Comparison of ENCODE assay signal across 8 mouse cellular contexts in genomic region chr8:95886647-95887577, GRCm38 (mm10). TPM values are rescaled to one million over a fixed set of nuclear protein-coding genes. Genes with fewer than 3 reads are reported as not detected.
DNase-seq lines count a peak whose midpoint lies in the region; ATAC-seq and TF ChIP-seq lines count a peak whose summit lies in the region.

No protein-coding gene starts in this region.

- H3K4me1 ChIP-seq in erythroblast, embryonic 14.5 days (ENCODE audit: control insufficient read depth): peaks cover 33% of the 10 kb centered on the region
- no peaks in the 10 kb centered on the region; the same call in 1 of the 2 replicates for H3K4me1 ChIP-seq in cerebellum, adult 2 months (ENCODE audit: control insufficient read depth, insufficient read depth, low read length)
- H3K4me1 ChIP-seq in hindbrain, embryonic 15.5 days (replicated peaks): peaks cover 27% of the 10 kb centered on the region

- intact Hi-C loops in left cerebral cortex, postnatal 14 days (cut with DNase I): no loop called here

- no peak for TF ChIP-seq CTCF in cerebellum, adult 2 months (IDR thresholded peaks at IDR 0.05; ENCODE audit: borderline replicate concordance, insufficient read depth, low read depth, low read length)

- WGBS in cerebellum, adult 2 months: 36% methylated on average over 17 of the region's 17 CpGs
- 67% methylated on average over 17 of the region's 17 CpGs for WGBS in hindbrain, embryonic 15.5 days

- H3K9ac ChIP-seq in hindbrain, embryonic 15.5 days: peak overlapping the region; percentile 94

- ATAC-seq in erythroblast, adult 5-6 weeks (replicated peaks; ENCODE audit: low FRiP score, poor library complexity, severe bottlenecking): no peak
- ATAC-seq in hindbrain, embryonic 15.5 days (ENCODE audit: low FRiP score, low read depth): no peak
- ATAC-seq in megakaryocyte progenitor cell, adult 5-6 weeks (replicated peaks; ENCODE audit: poor library complexity): peak; percentile 55

- H3K4me3 ChIP-seq in erythroblast, embryonic 14.5 days (replicated peaks): peak overlapping the region; percentile 97
- H3K4me3 ChIP-seq in cerebellum, adult 2 months (replicated peaks; ENCODE audit: insufficient read depth, low read depth, low read length): peak overlapping the region; percentile 90
- H3K4me3 ChIP-seq in hindbrain, embryonic 15.5 days: peak overlapping the region; percentile 98

- H3K27ac ChIP-seq in cerebellum, adult 2 months (ENCODE audit: insufficient read depth, low read length): peak overlapping the region; percentile 24; the same call in 1 of the 2 replicates
- H3K27ac ChIP-seq in hindbrain, embryonic 15.5 days (replicated peaks): peak overlapping the region; percentile 86

- H3K4me2 ChIP-seq in hindbrain, embryonic 15.5 days: peak overlapping the region; percentile 64

- DNase-seq in cerebellum, adult 2 months: peak; percentile 47 to 56
- peak; percentile 38 to 40 for DNase-seq in gastrocnemius, adult 8-10 months (ENCODE audit: low spot score in 2 of 2)
- DNase-seq in left cerebral cortex, postnatal 14 days (ENCODE audit: low spot score in 2 of 2): peak; percentile 27 to 37
- DNase-seq in spleen, adult 12 weeks (ENCODE audit: low spot score): peak; percentile 8

- H3K36me3 ChIP-seq in erythroblast, embryonic 14.5 days (ENCODE audit: control insufficient read depth): peaks cover 6% of the 10 kb centered on the region
- H3K36me3 ChIP-seq in hindbrain, embryonic 15.5 days: no peaks in the 10 kb centered on the region

- H3K9me3 ChIP-seq in erythroblast, embryonic 14.5 days (ENCODE audit: control insufficient read depth, low read length): no peaks in the 10 kb centered on the region
- no peaks in the 10 kb centered on the region for H3K9me3 ChIP-seq in hindbrain, embryonic 15.5 days

- no peaks in the 10 kb centered on the region for H3K27me3 ChIP-seq in erythroblast, embryonic 14.5 days (ENCODE audit: control insufficient read depth)
- no peaks in the 10 kb centered on the region for H3K27me3 ChIP-seq in cerebellum, adult 2 months (ENCODE audit: control insufficient read depth, insufficient read depth, low read length)
- no peaks in the 10 kb centered on the region for H3K27me3 ChIP-seq in hindbrain, embryonic 15.5 days

- no peak for TF ChIP-seq POLR2A in cerebellum, adult 2 months (IDR thresholded peaks at IDR 0.05; ENCODE audit: borderline replicate concordance, insufficient read depth, low read length)

RNA-seq across cellular contexts. Expression of gene Got2, which starts 1.4 kb away (rescaled TPM):
- polyA plus RNA-seq in erythroblast, embryonic 14.5 days (2012): 2.5 and 2.8 TPM in 2 replicates
- total RNA-seq in erythroblast, adult 5-6 weeks (2015; ENCODE audit: low replicate concordance): 25.4 and 38.0 TPM in 2 replicates
- 14.8 and 28.5 TPM in 2 replicates for total RNA-seq in erythroblast, adult 5-6 weeks (2017; ENCODE audit: low replicate concordance)
- 285 and 286 TPM in 2 replicates for polyA plus RNA-seq in cerebellum, adult 2 months (2012; rRNA removed)
- 100 to 1,000 TPM; 320 to 408 (median 353) TPM for total RNA-seq in gastrocnemius, adult 8-10 months (2022)
- polyA plus RNA-seq in hindbrain, embryonic 15.5 days (2015; fragmentation: Nextera tagmentation; extraction: Ambion mirVana): 223 and 227 TPM in 2 replicates
- 100 to 1,000 TPM; 239 to 242 TPM for total RNA-seq in left cerebral cortex, postnatal 14 days (2021)
- total RNA-seq in megakaryocyte progenitor cell, adult 5-6 weeks (2015): 138 and 157 TPM in 2 replicates
- 116 and 132 TPM in 2 replicates for total RNA-seq in megakaryocyte progenitor cell, adult 5-6 weeks (2017)

RNA-seq across cellular contexts. Expression of gene Slc38a7, which starts 33.6 kb away (rescaled TPM):
- polyA plus RNA-seq in erythroblast, embryonic 14.5 days (2012): 0.12 and 0.21 TPM in 2 replicates
- total RNA-seq in erythroblast, adult 5-6 weeks (2015; ENCODE audit: low replicate concordance): 0.38 and 1.3 TPM in 2 replicates
- total RNA-seq in erythroblast, adult 5-6 weeks (2017; ENCODE audit: low replicate concordance): 0.17 and 0.84 TPM in 2 replicates
- polyA plus RNA-seq in cerebellum, adult 2 months (2012; rRNA removed): 25.4 and 26.4 TPM in 2 replicates
- total RNA-seq in gastrocnemius, adult 8-10 months (2022): 1 to 10 TPM; 5.2 to 6.8 (median 5.6) TPM
- 25.0 and 26.1 TPM in 2 replicates for polyA plus RNA-seq in hindbrain, embryonic 15.5 days (2015; fragmentation: Nextera tagmentation; extraction: Ambion mirVana)
- 10 to 100 TPM; 29.8 to 32.0 TPM for total RNA-seq in left cerebral cortex, postnatal 14 days (2021)
- 6.4 and 6.8 TPM in 2 replicates for total RNA-seq in megakaryocyte progenitor cell, adult 5-6 weeks (2015)
- 4.2 and 5.1 TPM in 2 replicates for total RNA-seq in megakaryocyte progenitor cell, adult 5-6 weeks (2017)
